Mouse (Mus musculus): ENCODE results near the gene Cyp2j9.
"Not testable (repeated sequence)": the region's sequence is repeated elsewhere in the genome, so short reads cannot be mapped to it uniquely, and the experiment has no call there.

The Cyp2j9 gene

GRCm38 (mm10) chr4:96590911-96591790 lies at the start of gene Cyp2j9:
Cyp2j9 (minus strand) TSS chr4:96591578.
- DNase-seq (ENCODE audit: low read depth, low spot score): peak; percentile 25

- no peak for DNase-seq (ENCODE audit: low read depth, low spot score)
These were observed 44.1 kb upstream of the Cyp2j9 start for GRCm38 (mm10) chr4:96635455-96635854.

- DNase-seq (ENCODE audit: low read depth, low spot score): no peak
These were observed 31.1 kb upstream of the Cyp2j9 start for GRCm38 (mm10) chr4:96622474-96622873.

GRCm38 (mm10) chr4:96591791-96592150 lies 393 bp upstream of the Cyp2j9 start:
- DNase-seq (ENCODE audit: low read depth, low spot score): no peak

GRCm38 (mm10) chr4:96581425-96582088 lies 9.8 kb downstream of the Cyp2j9 start:
- no peak for DNase-seq (ENCODE audit: low read depth, low spot score)

- not testable (repeated sequence) for DNase-seq (ENCODE audit: low read depth, low spot score)
These were observed 11.0 kb downstream of the Cyp2j9 start for GRCm38 (mm10) chr4:96580351-96580750.

- no peak for DNase-seq (ENCODE audit: low read depth, low spot score)
These were observed 21.9 kb downstream of the Cyp2j9 start for GRCm38 (mm10) chr4:96569442-96569841.

GRCm38 (mm10) chr4:96567988-96568387 lies 23.4 kb downstream of the Cyp2j9 start:
- no peak for DNase-seq (ENCODE audit: low read depth, low spot score)

GRCm38 (mm10) chr4:96565808-96566207 lies 25.6 kb downstream of the Cyp2j9 start:
- DNase-seq (ENCODE audit: low read depth, low spot score): no peak

- no peak for DNase-seq (ENCODE audit: low read depth, low spot score)
These were observed 30.9 kb downstream of the Cyp2j9 start for GRCm38 (mm10) chr4:96560464-96560863.

GRCm38 (mm10) chr4:96559781-96560180 lies 31.6 kb downstream of the Cyp2j9 start:
- DNase-seq (ENCODE audit: low read depth, low spot score): no peak

GRCm38 (mm10) chr4:96553133-96553819 lies 38.1 kb downstream of the Cyp2j9 start, which contains the start of gene Cyp2j6:
Cyp2j6 (minus strand) TSS chr4:96553661.
- DNase-seq (ENCODE audit: low read depth, low spot score): peak; percentile 77

- no peak for DNase-seq (ENCODE audit: low read depth, low spot score)
These were observed 39.8 kb downstream of the Cyp2j9 start for GRCm38 (mm10) chr4:96551619-96552018.

GRCm38 (mm10) chr4:96545976-96546375 lies 45.4 kb downstream of the Cyp2j9 start:
- no peak for DNase-seq (ENCODE audit: low read depth, low spot score)

- DNase-seq (ENCODE audit: low read depth, low spot score): no peak
These were observed 65.6 kb downstream of the Cyp2j9 start for GRCm38 (mm10) chr4:96525772-96526171.

GRCm38 (mm10) chr4:96522256-96522655 lies 69.1 kb downstream of the Cyp2j9 start:
- no peak for DNase-seq (ENCODE audit: low read depth, low spot score)

Measured in forelimb bud, embryonic 11.5 days (tissue).